Mouse (Mus musculus) heart, adult 8-10 months (tissue): ENCODE measurements around the gene Bcl6. TPM values are rescaled to one million over a fixed set of nuclear protein-coding genes. Genes with fewer than 3 reads are reported as not detected.

Experiments used
- DNase-seq: peaks from one replicate; pipeline ENCODE4 v3.0.0; 2022; ENCODE audit warnings: low spot score
- total RNA-seq, 4 experiments: library from RNA; stranded (reverse); gene quantifications; 2 replicates each; pipeline ENCODE4 v1.2.4; 2022

The Bcl6 gene
- total RNA-seq, 4 experiments from 2014 or later: 11.6 to 17.5 (median 14.8) TPM

DNA sequence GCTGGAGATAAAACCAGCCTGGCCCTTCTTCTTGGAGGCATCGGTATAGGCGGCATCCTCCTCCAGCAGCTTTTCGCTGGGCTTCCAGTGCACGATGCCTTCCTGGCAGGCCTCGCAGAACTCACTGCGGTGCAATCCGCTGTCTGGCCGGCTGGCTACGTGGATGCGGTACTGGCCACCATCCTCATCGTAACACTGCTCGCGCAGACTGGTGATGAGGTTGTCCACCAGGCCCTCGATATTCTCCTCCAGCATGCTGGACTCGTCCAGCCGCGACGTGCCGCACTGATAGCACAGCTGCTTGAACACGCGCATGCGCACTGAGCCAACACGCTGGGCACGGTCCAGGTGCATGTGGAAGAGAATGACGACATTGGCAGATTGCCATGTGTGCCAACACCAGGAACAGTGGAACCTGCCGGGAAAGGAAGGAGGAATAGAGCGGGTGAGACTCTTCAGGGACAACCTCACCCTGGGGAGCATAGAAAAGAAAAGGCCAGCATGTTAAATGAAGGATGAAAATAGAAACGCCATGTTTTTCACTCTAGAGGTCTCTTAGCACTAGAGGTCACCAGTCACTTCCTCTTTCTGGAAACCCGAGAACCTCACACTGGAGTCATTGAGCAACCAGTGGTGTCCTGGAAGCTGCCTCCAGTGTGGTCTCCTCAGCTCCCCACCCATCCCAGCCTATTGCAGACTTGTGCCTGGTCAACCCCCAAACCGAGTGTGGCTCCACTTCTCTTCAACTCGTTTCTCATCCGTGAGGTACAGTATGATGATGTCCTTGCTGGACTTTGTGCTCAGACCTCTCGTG, 61.1 kb downstream of the Bcl6 start:
- DNase-seq: no peak

DNA sequence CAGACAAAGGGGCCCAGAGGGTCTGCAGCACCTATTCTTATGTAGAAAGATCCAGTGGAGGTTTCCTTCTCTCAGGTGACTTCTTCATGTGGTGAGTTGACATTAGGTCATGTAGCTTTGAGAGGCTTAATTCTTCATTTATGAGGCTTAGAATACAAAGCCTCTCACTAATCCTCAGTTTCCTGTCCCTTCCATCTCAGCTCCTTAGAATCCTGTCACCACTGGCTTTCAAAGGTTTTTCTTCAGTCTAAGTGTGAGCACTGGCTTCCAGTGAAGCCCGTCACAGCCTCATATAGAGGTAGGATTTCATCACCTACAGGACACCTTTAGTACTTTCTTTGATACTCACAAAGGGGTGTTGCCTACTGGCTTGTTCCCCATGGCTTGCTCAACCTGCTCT, 65.7 kb downstream of the Bcl6 start:
- no peak for DNase-seq

DNA sequence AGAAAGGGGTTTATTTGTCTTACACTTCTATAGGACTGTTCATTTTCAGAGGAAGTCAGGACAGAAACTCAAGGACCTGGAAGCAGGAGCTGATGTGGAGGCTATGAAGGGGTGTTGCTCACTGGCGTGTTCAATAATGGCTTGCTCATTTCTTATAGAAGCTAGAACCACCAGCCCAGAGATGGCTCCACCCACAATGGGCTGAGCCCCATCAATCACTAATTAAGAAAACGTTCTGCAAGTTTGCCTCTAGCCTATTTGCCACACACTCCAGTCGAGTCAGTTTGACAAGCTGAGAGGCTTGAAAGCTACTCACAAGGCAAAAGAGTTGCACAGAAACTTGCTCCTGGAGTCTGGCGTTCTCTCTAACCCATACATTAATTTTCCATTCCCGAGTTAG, 67.0 kb downstream of the Bcl6 start:
- no peak for DNase-seq

DNA sequence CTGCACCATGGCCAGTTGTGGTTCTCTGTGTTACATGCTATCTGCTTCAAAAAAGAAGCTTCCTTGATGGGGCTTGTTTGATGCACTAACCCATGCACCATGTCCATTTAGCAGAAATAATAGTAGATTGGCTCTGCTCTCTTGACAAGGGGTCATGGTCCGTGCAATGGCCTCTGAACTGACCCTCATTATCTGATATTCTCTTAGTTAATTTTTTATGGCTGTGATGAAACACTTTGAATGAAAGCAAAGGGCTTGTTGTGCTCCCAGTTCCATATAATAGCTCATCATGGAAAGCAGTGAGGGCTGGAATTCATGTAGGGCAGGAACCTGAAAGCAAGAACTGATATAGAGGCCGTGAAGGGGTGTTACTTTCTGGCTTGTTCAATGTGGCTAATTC, 69.2 kb downstream of the Bcl6 start:
- DNase-seq: no peak

Other genes starting within 250 kb of the Bcl6 start
- not detected for gene Sst, start 97.9 kb downstream of the Bcl6 start, total RNA-seq
- not detected for gene Rtp2, start 56.5 kb downstream of the Bcl6 start, total RNA-seq
- gene Gm37419, start 370 bp downstream of the Bcl6 start, total RNA-seq: not detected